Mouse (Mus musculus) MEL (cell line): ENCODE results near the gene Spata1. TPM values are rescaled to one million over a fixed set of nuclear protein-coding genes. Genes with fewer than 3 reads are reported as not detected.
A peak's percentile ranks its signal among the peaks of the same experiment; 100 is the strongest.

Experiments used
- DNase-seq: peaks from one replicate; pipeline ENCODE4 v3.0.0; 2011; ENCODE audit warnings: low read depth, low spot score
- H3K27ac ChIP-seq: 2 replicates; pipeline ENCODE4 v1.5.1; 2012; ENCODE audit warnings: low read depth, mild to moderate bottlenecking, control low read depth, low read length, moderate library complexity; ENCODE audit not compliant: control insufficient read depth
- H3K27me3 ChIP-seq, 2 experiments: fragments of 150-350 bp in 1 of 2; sonication (generic) in 1 of 2; 2 replicates each; pipeline ENCODE4 v1.6.1; 2012; ENCODE audit warnings: low read length in 2 of 2, mild to moderate bottlenecking in 2 of 2, improper control_type of control experiment in 1 of 2, moderate library complexity in 1 of 2; ENCODE audit not compliant: insufficient read depth in 2 of 2, control insufficient read depth in 1 of 2
- H3K36me3 ChIP-seq, 2 experiments: 2 replicates each; pipeline ENCODE4 v1.6.1; 2012 to 2014; ENCODE audit warnings: low read length in 2 of 2, improper control_type of control experiment in 1 of 2, inconsistent platforms in 1 of 2, mild to moderate bottlenecking in 1 of 2; ENCODE audit not compliant: insufficient read depth in 2 of 2, control insufficient read depth in 1 of 2
- H3K4me1 ChIP-seq, 2 experiments: fragments of 150-350 bp in 1 of 2; sonication (generic) in 1 of 2; 2 replicates each; pipeline ENCODE4 v1.6.1; 2012; ENCODE audit warnings: low read length in 2 of 2, improper control_type of control experiment in 1 of 2, mild to moderate bottlenecking in 1 of 2; ENCODE audit not compliant: insufficient read depth in 2 of 2, control insufficient read depth in 1 of 2
- H3K4me3 ChIP-seq, 2 experiments: fragments of 150-350 bp in 1 of 2; sonication (generic) in 1 of 2; 2 replicates each; pipeline ENCODE4 v1.5.1; 2012; ENCODE audit warnings: low read depth in 2 of 2, low read length in 2 of 2, mild to moderate bottlenecking in 2 of 2, moderate library complexity in 2 of 2, control low read depth in 1 of 2, improper control_type of control experiment in 1 of 2; ENCODE audit not compliant: control insufficient read depth in 1 of 2, insufficient read depth in 1 of 2
- H3K79me2 ChIP-seq: 2 replicates; pipeline ENCODE4 v1.6.1; 2012; ENCODE audit warnings: mild to moderate bottlenecking, low read length, moderate library complexity; ENCODE audit not compliant: control insufficient read depth, poor library complexity, insufficient read depth
- H3K9ac ChIP-seq: 2 replicates; pipeline ENCODE4 v1.6.1; 2012; ENCODE audit warnings: low read depth, mild to moderate bottlenecking, control low read depth, low read length, moderate library complexity; ENCODE audit not compliant: control insufficient read depth, poor library complexity, severe bottlenecking
- H3K9me3 ChIP-seq: fragments of 150-350 bp; sonication (generic); replicated peaks from 2 replicates; pipeline ENCODE4 v1.6.1; 2012; ENCODE audit warnings: mild to moderate bottlenecking, low read length, improper control_type of control experiment, moderate library complexity; ENCODE audit not compliant: insufficient read depth
- BHLHE40 ChIP-seq: IDR thresholded peaks from 2 replicates; pipeline ENCODE4 v1.6.1; 2012; ENCODE audit warnings: low read depth, mild to moderate bottlenecking, inconsistent platforms, low read length, improper control_type of control experiment, borderline replicate concordance
- CHD1 ChIP-seq: IDR thresholded peaks from 2 replicates; pipeline ENCODE4 v1.6.1; 2012; ENCODE audit warnings: low read depth, mild to moderate bottlenecking, inconsistent platforms, low read length, improper control_type of control experiment
- CHD2 ChIP-seq: IDR thresholded peaks from 2 replicates; pipeline ENCODE4 v1.6.1; 2011; ENCODE audit warnings: low read length, improper control_type of control experiment
- CTCF ChIP-seq, 3 experiments: IDR thresholded peaks in 2 of 3; conservative IDR thresholded peaks in 1 of 3; 2 replicates each; pipeline ENCODE4 v1.5.1; 2011 to 2012; ENCODE audit warnings: low read length in 3 of 3, low read depth in 2 of 3, mild to moderate bottlenecking in 2 of 3, improper control_type of control experiment in 1 of 3, inconsistent platforms in 1 of 3, mixed read lengths in 1 of 3, moderate library complexity in 1 of 3; ENCODE audit not compliant: control insufficient read depth in 1 of 3, insufficient read depth in 1 of 3, poor library complexity in 1 of 3, severe bottlenecking in 1 of 3
- ETS1 ChIP-seq: IDR thresholded peaks from 2 replicates; pipeline ENCODE4 v1.6.1; 2012; ENCODE audit warnings: low read depth, mild to moderate bottlenecking, inconsistent platforms, low read length, improper control_type of control experiment, moderate library complexity
- HCFC1 ChIP-seq: IDR thresholded peaks from 2 replicates; pipeline ENCODE4 v1.6.1; 2012; ENCODE audit warnings: low read depth, mild to moderate bottlenecking, inconsistent platforms, low read length, improper control_type of control experiment, moderate library complexity
- KAT2A ChIP-seq: conservative IDR thresholded peaks from 2 replicates; pipeline ENCODE4 v1.6.1; 2012; ENCODE audit warnings: low read depth, low read length, improper control_type of control experiment, inconsistent platforms
- MAFK ChIP-seq: IDR thresholded peaks from 2 replicates; pipeline ENCODE4 v1.6.1; 2011; ENCODE audit warnings: low read depth, mild to moderate bottlenecking, low read length, improper control_type of control experiment, borderline replicate concordance
- MAX ChIP-seq: IDR thresholded peaks from 2 replicates; pipeline ENCODE4 v1.6.1; 2011; ENCODE audit warnings: low read length, improper control_type of control experiment
- MEF2A ChIP-seq: IDR thresholded peaks from 2 replicates; pipeline ENCODE4 v1.6.1; 2014; ENCODE audit warnings: low read depth, mild to moderate bottlenecking, inconsistent platforms, low read length, improper control_type of control experiment; ENCODE audit not compliant: poor library complexity, insufficient replicate concordance, severe bottlenecking; ENCODE audit errors: extremely low read depth
- MXI1 ChIP-seq: IDR thresholded peaks from 2 replicates; pipeline ENCODE4 v1.6.1; 2011; ENCODE audit warnings: mild to moderate bottlenecking, low read depth, low read length, improper control_type of control experiment
- POLR2A ChIP-seq, 2 experiments: IDR thresholded peaks; 2 replicates each; pipeline ENCODE4 v1.6.1; 2011 to 2012; ENCODE audit warnings: low read length in 2 of 2, mild to moderate bottlenecking in 2 of 2, control low read depth in 1 of 2, improper control_type of control experiment in 1 of 2, low read depth in 1 of 2, moderate library complexity in 1 of 2; ENCODE audit not compliant: control insufficient read depth in 1 of 2, insufficient read depth in 1 of 2, poor library complexity in 1 of 2
- POLR2AphosphoS5 ChIP-seq: IDR thresholded peaks from 2 replicates; pipeline ENCODE4 v1.6.1; 2012; ENCODE audit warnings: low read depth, borderline replicate concordance, mild to moderate bottlenecking, inconsistent platforms, low read length, moderate library complexity, mixed read lengths
- RCOR1 ChIP-seq: IDR thresholded peaks from 2 replicates; pipeline ENCODE4 v1.6.1; 2012; ENCODE audit warnings: low read depth, mild to moderate bottlenecking, inconsistent platforms, low read length, improper control_type of control experiment
- SIN3A ChIP-seq: IDR thresholded peaks from 2 replicates; pipeline ENCODE4 v1.6.1; 2012; ENCODE audit warnings: low read length, improper control_type of control experiment, inconsistent platforms
- SMC3 ChIP-seq: IDR thresholded peaks from 2 replicates; pipeline ENCODE4 v1.6.1; 2011; ENCODE audit warnings: low read depth, low read length, improper control_type of control experiment
- TBP ChIP-seq: IDR thresholded peaks from 2 replicates; pipeline ENCODE4 v1.8.0; 2011; ENCODE audit warnings: low read depth, low read length, improper control_type of control experiment
- TCF12 ChIP-seq: IDR thresholded peaks from 2 replicates; pipeline ENCODE4 v1.6.1; 2014; ENCODE audit warnings: low read depth, mild to moderate bottlenecking, inconsistent platforms, low read length, improper control_type of control experiment, moderate library complexity
- UBTF ChIP-seq: IDR thresholded peaks from 2 replicates; pipeline ENCODE4 v1.6.1; 2012; ENCODE audit warnings: low read depth, mild to moderate bottlenecking, inconsistent platforms, low read length, improper control_type of control experiment, moderate library complexity, borderline replicate concordance; ENCODE audit not compliant: insufficient read depth
- ZC3H11A ChIP-seq: IDR thresholded peaks from 2 replicates; pipeline ENCODE4 v1.6.1; 2012; ENCODE audit warnings: low read depth, mild to moderate bottlenecking, inconsistent platforms, low read length, improper control_type of control experiment
- ZKSCAN1 ChIP-seq: IDR thresholded peaks from 2 replicates; pipeline ENCODE4 v1.6.1; 2012; ENCODE audit warnings: low read depth, mild to moderate bottlenecking, inconsistent platforms, low read length, improper control_type of control experiment, moderate library complexity
- ZMIZ1 ChIP-seq: IDR thresholded peaks from 2 replicates; pipeline ENCODE4 v1.6.1; 2012; ENCODE audit warnings: low read depth, mild to moderate bottlenecking, inconsistent platforms, low read length, improper control_type of control experiment, moderate library complexity
- polyA plus RNA-seq, 2 experiments: library from polyadenylated mRNA; stranded (reverse) in 1 of 2; unstranded in 1 of 2; fragments of >175 nt in 1 of 2; fragments of >200 nt in 1 of 2; gene quantifications; 2 replicates each; pipeline versions ENCODE4 v1.2.1 to v1.2.4; 2012; ENCODE audit warnings: low replicate concordance in 2 of 2, low read depth in 1 of 2; ENCODE audit not compliant: insufficient read length in 2 of 2, insufficient read depth in 1 of 2, missing spikeins in 1 of 2
- total RNA-seq: library from RNA; depleted of rRNA; stranded (reverse); fragments of 300-350 nt; gene quantifications from 2 replicates; pipeline ENCODE4 v1.2.3, GENCODE M21; 2012

Gene Spata1
- total and polyA plus RNA-seq, 3 experiments: 1.1 to 1.9 TPM; not detected in 1

DNA sequence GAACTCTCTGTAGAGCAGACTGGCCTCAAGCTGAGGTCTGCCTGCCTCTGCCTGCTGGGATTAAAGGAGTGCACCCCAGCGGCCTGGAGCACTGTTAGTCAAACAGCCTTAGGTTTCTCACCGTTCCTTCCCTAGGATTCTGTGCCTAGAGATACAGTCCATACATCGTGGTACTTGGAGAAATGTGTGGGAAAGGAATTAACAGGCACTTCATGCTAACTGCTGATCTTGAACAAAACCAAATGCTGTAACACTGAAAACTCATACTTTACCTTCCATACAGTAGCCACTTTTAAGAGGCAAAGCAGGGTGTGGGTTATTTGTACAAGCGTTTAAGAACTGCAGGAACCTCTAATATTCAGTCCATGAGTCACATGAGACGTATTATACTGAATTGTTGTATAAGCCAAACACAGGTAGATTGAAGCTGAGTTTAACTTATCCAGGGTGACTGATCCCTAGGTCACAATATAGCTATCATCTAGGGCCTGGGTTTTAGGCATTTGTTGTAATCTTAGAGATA is 2.1 kb upstream of the Spata1 start:
- peak overlapping the region; percentile 98 for H3K9ac ChIP-seq
- H3K4me1 ChIP-seq: peaks cover 2 to 13% of the 10 kb centered on the region in 2 experiments
- 0 out of 2 replicates have a peak overlapping the region, but pooled peaks have one; percentile 3 for H3K27ac ChIP-seq
- peak overlapping the region; percentile 68 to 95 for H3K4me3 ChIP-seq
- no peak for TF ChIP-seq MEF2A
- 0 out of 2 replicates have a peak, but pooled peaks have one; percentile 6 for TF ChIP-seq ZMIZ1
- no peak for DNase-seq
- H3K9me3 ChIP-seq: no peaks in the 10 kb centered on the region
- no peaks in the 10 kb centered on the region for H3K27me3 ChIP-seq
- peaks cover 44% of the 10 kb centered on the region for H3K79me2 ChIP-seq
- peaks cover 25 to 30% of the 10 kb centered on the region in 2 experiments for H3K36me3 ChIP-seq

DNA sequence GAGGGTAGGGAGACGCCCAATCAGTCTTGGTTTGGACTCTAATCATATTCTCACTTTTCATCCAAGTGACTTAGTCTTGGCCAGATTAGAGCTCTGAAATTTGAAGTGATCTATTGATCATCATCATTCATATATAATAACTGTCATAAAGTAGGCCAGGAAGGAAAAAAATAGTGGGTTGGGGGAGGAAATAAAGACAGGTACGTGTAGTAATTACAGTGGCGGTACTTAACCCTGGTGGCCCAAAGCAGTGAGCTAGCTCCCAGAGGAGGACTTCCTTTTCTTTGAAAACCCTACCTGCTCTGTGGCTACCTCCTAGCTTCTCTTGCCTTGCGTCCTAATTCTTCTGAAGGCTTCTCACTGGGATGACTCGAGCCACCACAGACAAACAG is 1.3 kb upstream of the Spata1 start:
- no peak for DNase-seq
- peak overlapping the region; percentile 68 to 95 for H3K4me3 ChIP-seq
- peak overlapping the region; percentile 98 for H3K27ac ChIP-seq
- H3K9me3 ChIP-seq: no peaks in the 10 kb centered on the region
- H3K36me3 ChIP-seq: peaks cover 20 to 30% of the 10 kb centered on the region in 2 experiments
- peaks cover 44% of the 10 kb centered on the region for H3K79me2 ChIP-seq
- peaks cover 2 to 13% of the 10 kb centered on the region in 2 experiments for H3K4me1 ChIP-seq
- peak overlapping the region; percentile 98 for H3K9ac ChIP-seq
- no peak for TF ChIP-seq TCF12
- TF ChIP-seq ZMIZ1: peak; percentile 27; the same call in 1 of the 2 replicates
- no peak for TF ChIP-seq MEF2A
- TF ChIP-seq RCOR1: peak; percentile 40; the same call in 1 of the 2 replicates
- no peaks in the 10 kb centered on the region for H3K27me3 ChIP-seq

DNA sequence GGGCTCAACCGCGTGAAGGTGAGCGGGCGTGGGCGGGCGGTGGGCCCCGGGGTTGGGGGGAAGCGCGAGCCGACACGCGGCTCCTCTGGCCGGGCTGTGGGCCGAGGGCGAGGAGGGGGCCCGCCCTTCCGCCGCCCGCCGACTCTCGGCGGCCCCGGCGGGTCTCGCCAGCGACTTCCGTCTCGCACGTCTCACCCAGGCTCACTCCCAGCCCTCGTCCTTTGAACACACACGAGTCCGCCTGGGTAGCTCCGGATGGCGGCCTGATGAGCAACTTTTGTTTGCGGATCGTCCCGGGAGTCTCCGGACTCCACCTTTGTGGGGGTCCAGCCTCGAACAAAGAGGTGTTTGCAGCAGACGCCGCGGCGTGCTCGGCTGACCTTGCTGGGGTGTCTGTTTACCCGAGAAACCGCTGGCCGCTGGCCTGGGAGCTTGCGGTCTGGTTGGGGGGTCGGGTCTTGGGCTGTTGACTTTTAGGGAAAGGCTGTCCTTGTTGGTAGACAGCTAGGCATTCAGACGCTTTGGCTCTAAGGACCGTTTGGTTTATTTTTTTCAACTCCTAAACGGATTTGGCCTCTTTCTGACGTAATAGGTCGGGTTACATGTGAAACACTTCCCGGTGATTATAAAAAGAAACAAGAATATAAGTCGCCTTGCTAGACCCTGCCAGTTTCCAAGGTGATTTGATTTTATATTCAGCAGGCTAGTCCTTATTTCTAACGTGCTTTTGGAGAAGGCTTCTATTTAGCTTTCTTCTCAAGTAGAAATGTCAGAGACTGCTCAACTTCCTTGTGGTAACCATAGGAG is 653 bp upstream of the Spata1 start:
- Histone ChIP-seq H3K27me3 (no peaks in the 10 kb centered on the region), H3K4me3 (peak overlapping the region; percentile 68 to 95), H3K4me1 (peaks cover 2 to 13% of the 10 kb centered on the region in 2 experiments), H3K27ac (peak overlapping the region; percentile 98), H3K9ac (peak overlapping the region; percentile 98), H3K36me3 (peaks cover 19 to 30% of the 10 kb centered on the region in 2 experiments), H3K79me2 (peaks cover 44% of the 10 kb centered on the region), H3K9me3 (no peaks in the 10 kb centered on the region)
- peak; percentile 73 for DNase-seq
- TF ChIP-seq SMC3 (no peak), UBTF (no peak), TBP (no peak), MEF2A (no peak), CHD1 (no peak), ZC3H11A (no peak), MAX (no peak; the same call in 1 of the 2 replicates), SIN3A (peak; percentile 81), KAT2A (no peak), HCFC1 (peak; percentile 59), ETS1 (no peak), POLR2AphosphoS5 (no peak), MXI1 (peak; percentile 69; the same call in 1 of the 2 replicates), ZKSCAN1 (no peak), MAFK (no peak), CHD2 (no peak), BHLHE40 (0 out of 2 replicates have a peak, but pooled peaks have one; percentile 7), CTCF (IDR thresholded peaks at IDR 0.05 in 2 of 3, conservative IDR thresholded peaks at IDR 0.05 in 1 of 3; ENCODE audit: control insufficient read depth in 1 of 3, insufficient read depth in 1 of 3, low read depth in 2 of 3, low read length in 3 of 3, poor library complexity in 1 of 3, severe bottlenecking in 1 of 3) (no peak), RCOR1 (no peak), POLR2A (IDR thresholded peaks at IDR 0.05; ENCODE audit: control insufficient read depth in 1 of 2, insufficient read depth in 1 of 2, low read depth in 1 of 2, low read length in 2 of 2, poor library complexity in 1 of 2) (no peak; a peak in 1 of 4 replicates)
